8 mouse cellular contexts compared by ENCODE assay signal in the genomic region with DNA sequence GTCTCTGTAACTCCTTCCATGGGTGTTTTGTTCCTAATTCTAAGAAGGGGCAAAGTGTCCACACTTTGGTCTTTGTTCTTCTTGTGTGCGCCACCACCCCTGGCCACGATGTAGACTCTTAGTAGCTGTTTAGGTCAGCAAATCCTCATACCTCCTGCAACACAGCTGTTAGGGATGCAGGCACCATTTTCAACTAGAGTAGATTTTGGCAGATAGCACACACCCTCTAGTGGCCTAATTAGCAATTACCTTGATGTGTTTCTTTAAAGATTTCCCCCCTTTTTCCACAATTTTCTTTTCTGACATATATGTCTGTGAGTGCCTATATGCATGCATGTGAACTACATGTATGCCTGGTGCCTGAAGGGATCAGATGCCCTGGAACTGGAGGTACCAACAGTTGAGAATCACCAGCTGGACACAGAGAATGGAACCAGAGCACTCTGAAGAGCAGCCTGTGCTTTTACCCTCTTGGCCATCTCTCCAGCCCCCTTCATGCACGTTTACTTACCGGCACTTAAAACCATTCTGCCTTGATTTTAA. TPM values are rescaled to one million over a fixed set of nuclear protein-coding genes. Genes with fewer than 3 reads are reported as not detected.
DNase-seq lines count a peak whose midpoint lies in the region; ATAC-seq and TF ChIP-seq lines count a peak whose summit lies in the region.

No protein-coding gene starts in this region.

- H3K27me3 ChIP-seq in forebrain, embryonic 14.5 days (replicated peaks; ENCODE audit: control insufficient read depth, insufficient read depth, low read length), result no peaks in the 10 kb centered on the region
- H3K27me3 ChIP-seq in forebrain, embryonic 12.5 days, result no peaks in the 10 kb centered on the region
- no peaks in the 10 kb centered on the region for H3K27me3 ChIP-seq in liver, postnatal 0 days (ENCODE audit: insufficient read depth, low read length)
- H3K27me3 ChIP-seq in liver, embryonic 12.5 days (replicated peaks), result no peaks in the 10 kb centered on the region

- peak; percentile 72 for DNase-seq in forebrain, embryonic 14.5 days (ENCODE audit: low spot score)
- no peak for DNase-seq in liver, postnatal 0 days
- peak; percentile 11 for DNase-seq in ES-E14 (ENCODE audit: low read depth, low spot score)
- DNase-seq in induced T-regulatory cell, adult 2 months (ENCODE audit: low read depth), result peak; percentile 58
- DNase-seq in spleen, adult 18-20 months, result no peak
- no peak for DNase-seq in gastrocnemius, postnatal 14 days

- TF ChIP-seq EP300 in liver, postnatal 0 days (IDR thresholded peaks at IDR 0.05; ENCODE audit: low read depth), result no peak

- no peak overlapping the region for H3K4me2 ChIP-seq in forebrain, embryonic 14.5 days (ENCODE audit: low read length)
- H3K4me2 ChIP-seq in forebrain, embryonic 12.5 days, result no peak overlapping the region
- no peak overlapping the region for H3K4me2 ChIP-seq in liver, postnatal 0 days (ENCODE audit: low read depth, low read length)
- H3K4me2 ChIP-seq in liver, embryonic 12.5 days, result no peak overlapping the region

- intact Hi-C loops in gastrocnemius, postnatal 14 days (cut with DNase I; ENCODE audit: low total_unique reads), result loop anchor here (5.0 kb wide), 2 partner anchors 72 to 232 kb away; no protein-coding TSS in a partner anchor

- no peak overlapping the region for H3K27ac ChIP-seq in forebrain, embryonic 14.5 days (ENCODE audit: low read depth, low read length)
- no peak overlapping the region for H3K27ac ChIP-seq in forebrain, embryonic 12.5 days
- no peak overlapping the region for H3K27ac ChIP-seq in liver, postnatal 0 days (ENCODE audit: low read depth)
- no peak overlapping the region for H3K27ac ChIP-seq in liver, embryonic 12.5 days
- H3K27ac ChIP-seq in ES-E14 (ENCODE audit: insufficient read depth, low read depth, low read length, poor library complexity, severe bottlenecking), result no peak overlapping the region

- no peak overlapping the region for H3K4me3 ChIP-seq in forebrain, embryonic 14.5 days (ENCODE audit: low read depth, low read length)
- no peak overlapping the region for H3K4me3 ChIP-seq in forebrain, embryonic 12.5 days (replicated peaks)
- H3K4me3 ChIP-seq in liver, postnatal 0 days (ENCODE audit: low read depth, low read length), result no peak overlapping the region
- no peak overlapping the region for H3K4me3 ChIP-seq in liver, embryonic 12.5 days
- H3K4me3 ChIP-seq in ES-E14 (ENCODE audit: insufficient read depth in 1 of 2, low read depth in 1 of 2, low read length in 2 of 2, poor library complexity in 1 of 2, severe bottlenecking in 1 of 2), result no peak overlapping the region

- no peak; the same call in 1 of the 2 replicates for ATAC-seq in forebrain, embryonic 14.5 days
- ATAC-seq in forebrain, embryonic 12.5 days (ENCODE audit: low FRiP score), result no peak
- no peak for ATAC-seq in liver, postnatal 0 days
- no peak for ATAC-seq in liver, embryonic 12.5 days

- H3K36me3 ChIP-seq in forebrain, embryonic 14.5 days (ENCODE audit: control insufficient read depth, insufficient read depth, low read length), result peaks cover 16% of the 10 kb centered on the region
- H3K36me3 ChIP-seq in forebrain, embryonic 12.5 days (replicated peaks), result 0 out of 2 replicates have a peak, but pooled peaks cover 3% of the 10 kb centered on the region
- H3K36me3 ChIP-seq in liver, postnatal 0 days (replicated peaks; ENCODE audit: insufficient read depth, low read length), result peaks cover 20% of the 10 kb centered on the region; the same call in 1 of the 2 replicates
- peaks cover 46% of the 10 kb centered on the region for H3K36me3 ChIP-seq in liver, embryonic 12.5 days
- H3K36me3 ChIP-seq in ES-E14 (ENCODE audit: control insufficient read depth, insufficient read depth, low read length, poor library complexity, severe bottlenecking), result no peaks in the 10 kb centered on the region

- H3K4me1 ChIP-seq in forebrain, embryonic 14.5 days (ENCODE audit: control insufficient read depth, insufficient read depth, low read length), result no peaks in the 10 kb centered on the region
- H3K4me1 ChIP-seq in forebrain, embryonic 12.5 days, result no peaks in the 10 kb centered on the region
- no peaks in the 10 kb centered on the region for H3K4me1 ChIP-seq in liver, postnatal 0 days (ENCODE audit: insufficient read depth)
- no peaks in the 10 kb centered on the region for H3K4me1 ChIP-seq in liver, embryonic 12.5 days
- H3K4me1 ChIP-seq in ES-E14 (ENCODE audit: control insufficient read depth in 2 of 2, insufficient read depth in 2 of 2, low read length in 2 of 2, poor library complexity in 1 of 2), result no peaks in the 10 kb centered on the region

- no peaks in the 10 kb centered on the region for H3K9me3 ChIP-seq in forebrain, embryonic 14.5 days (replicated peaks; ENCODE audit: control insufficient read depth, low read length)
- no peaks in the 10 kb centered on the region for H3K9me3 ChIP-seq in forebrain, embryonic 12.5 days
- H3K9me3 ChIP-seq in liver, postnatal 0 days (ENCODE audit: low read length), result no peaks in the 10 kb centered on the region
- no peaks in the 10 kb centered on the region for H3K9me3 ChIP-seq in liver, embryonic 12.5 days (replicated peaks)
- no peaks in the 10 kb centered on the region for H3K9me3 ChIP-seq in ES-E14 (ENCODE audit: control insufficient read depth, insufficient read depth, low read depth, low read length)

- H3K9ac ChIP-seq in forebrain, embryonic 14.5 days (ENCODE audit: low read length), result no peak overlapping the region
- H3K9ac ChIP-seq in forebrain, embryonic 12.5 days, result no peak overlapping the region
- no peak overlapping the region for H3K9ac ChIP-seq in liver, postnatal 0 days (replicated peaks)
- H3K9ac ChIP-seq in liver, embryonic 12.5 days, result no peak overlapping the region
- no peak overlapping the region for H3K9ac ChIP-seq in ES-E14 (ENCODE audit: insufficient read depth, low read depth, low read length, poor library complexity, severe bottlenecking)

- TF ChIP-seq CTCF in liver, postnatal 0 days (IDR thresholded peaks at IDR 0.05; ENCODE audit: low read depth), result peak; percentile 75

- in situ Hi-C loops in ES-E14 (cut with MboI; ENCODE audit: low sequenced_read_pairs in 2 of 2, unreplicated experiment in 2 of 2), result no loop called here

- 72% methylated on average over 4 of the region's 4 CpGs for WGBS in forebrain, embryonic 14.5 days
- WGBS in forebrain, embryonic 12.5 days, result 72% methylated on average over 4 of the region's 4 CpGs
- 60% methylated on average over 4 of the region's 4 CpGs for WGBS in liver, postnatal 0 days (ENCODE audit: insufficient replicate concordance)
- WGBS in liver, embryonic 12.5 days (ENCODE audit: insufficient replicate concordance), result 76% methylated on average over 4 of the region's 4 CpGs

TF ChIP-seq in ES-E14, 5 proteins besides CTCF, POLR2A, EP300 and RAD21:
- TF ChIP-seq ZC3H11A (IDR thresholded peaks at IDR 0.05; ENCODE audit: borderline replicate concordance, low read depth, low read length) (0 out of 2 replicates have a peak, but pooled peaks have one; percentile 38), HCFC1 (IDR thresholded peaks at IDR 0.05; ENCODE audit: borderline replicate concordance, insufficient read depth, low read length) (no peak)

RNA-seq across cellular contexts. Expression of a gene that starts 25.2 kb away (rescaled TPM):
- polyA plus RNA-seq in forebrain, embryonic 14.5 days (2014; fragmentation: Nextera tagmentation; extraction: Ambion mirVana), result 23.8 and 25.0 TPM in 2 replicates
- polyA plus RNA-seq in forebrain, embryonic 12.5 days (2016; fragmentation: Nextera tagmentation; extraction: Ambion mirVana), result 28.3 and 30.9 TPM in 2 replicates
- polyA plus RNA-seq in liver, postnatal 0 days (2015; fragmentation: Nextera tagmentation; extraction: Ambion mirVana), result 17.9 TPM in 2 replicates
- 24.7 and 25.3 TPM in 2 replicates for polyA plus RNA-seq in liver, embryonic 12.5 days (2016; fragmentation: Nextera tagmentation; extraction: Ambion mirVana)
- total RNA-seq in ES-E14 (2012; rRNA removed), result 26.0 and 28.6 TPM in 2 replicates
- total RNA-seq in gastrocnemius, postnatal 14 days (2021), result 1 to 10 TPM; 7.8 to 9.3 TPM

RNA-seq across cellular contexts. Expression of a gene that starts 43.3 kb away (rescaled TPM):
- polyA plus RNA-seq in forebrain, embryonic 14.5 days (2014; fragmentation: Nextera tagmentation; extraction: Ambion mirVana), result 41.4 and 44.5 TPM in 2 replicates
- 50.7 and 53.6 TPM in 2 replicates for polyA plus RNA-seq in forebrain, embryonic 12.5 days (2016; fragmentation: Nextera tagmentation; extraction: Ambion mirVana)
- 77.3 and 79.2 TPM in 2 replicates for polyA plus RNA-seq in liver, postnatal 0 days (2015; fragmentation: Nextera tagmentation; extraction: Ambion mirVana)
- polyA plus RNA-seq in liver, embryonic 12.5 days (2016; fragmentation: Nextera tagmentation; extraction: Ambion mirVana), result 31.7 and 34.8 TPM in 2 replicates
- total RNA-seq in ES-E14 (2012; rRNA removed), result 23.1 and 25.9 TPM in 2 replicates
- total RNA-seq in gastrocnemius, postnatal 14 days (2021), result 10 to 100 TPM; 17.0 to 19.2 TPM

RNA-seq across cellular contexts. Expression of a gene that starts 48.5 kb away (rescaled TPM):
- polyA plus RNA-seq in forebrain, embryonic 14.5 days (2014; fragmentation: Nextera tagmentation; extraction: Ambion mirVana), result 170 and 171 TPM in 2 replicates
- 102 and 104 TPM in 2 replicates for polyA plus RNA-seq in forebrain, embryonic 12.5 days (2016; fragmentation: Nextera tagmentation; extraction: Ambion mirVana)
- polyA plus RNA-seq in liver, postnatal 0 days (2015; fragmentation: Nextera tagmentation; extraction: Ambion mirVana), result 4.8 and 5.0 TPM in 2 replicates
- 4.9 and 6.0 TPM in 2 replicates for polyA plus RNA-seq in liver, embryonic 12.5 days (2016; fragmentation: Nextera tagmentation; extraction: Ambion mirVana)
- total RNA-seq in ES-E14 (2012; rRNA removed), result 10.2 and 13.5 TPM in 2 replicates
- 10 to 100 TPM in 1 of 2 experiments, 1 to 10 TPM in 1; 7.6 to 10.9 TPM for total RNA-seq in gastrocnemius, postnatal 14 days (2021)

Comparison
In these comparisons a context has a peak if more than half of its experiments do, and no peak if none do; other contexts are left out.
1. DNase-seq: peak in forebrain, embryonic 14.5 days (single experiment), ES-E14 (single experiment) and induced T-regulatory cell, adult 2 months (single experiment); none in liver, postnatal 0 days (single experiment), spleen, adult 18-20 months (0 of 2) and gastrocnemius, postnatal 14 days (single experiment).
2. RNA of a gene that starts 48.5 kb away (polyA plus RNA-seq): 170 to 171 TPM in forebrain, embryonic 14.5 days and 102 to 104 TPM in forebrain, embryonic 12.5 days; 4.9 to 6.0 TPM in liver, embryonic 12.5 days and 4.8 to 5.0 TPM in liver, postnatal 0 days; every median in the first group is over 10 times any median in the second.